Mouse (Mus musculus): ENCODE data around the gene Efcab1. TPM values are rescaled to one million over a fixed set of nuclear protein-coding genes. Genes with fewer than 3 reads are reported as not detected.
"Not testable (repeated sequence)": the region's sequence is repeated elsewhere in the genome, so short reads cannot be mapped to it uniquely, and the experiment has no call there.

Gene Efcab1
- total RNA-seq (2021): 1 to 10 TPM; 4.2 to 4.3 TPM
- long read RNA-seq, experiment 1, partial matches to known transcripts: 0 of 3 reads
- long read RNA-seq, experiment 1, other reads (novel, unspliced or antisense): 0 of 3 reads
- long read RNA-seq, experiment 2, transcript Efcab1-201 (6 exons, 2,752 nt): major isoform, 5 of 6 reads
- long read RNA-seq, experiment 2, partial matches to known transcripts: 0 of 6 reads
- long read RNA-seq, experiment 2, other reads (novel, unspliced or antisense): 1 of 6 reads

GRCm38 (mm10) chr16:14906393-14907100, at the start of gene Efcab1:
TSS of gene Efcab1 (plus strand) at chr16:14906606.
- peak in 1 of 2 experiments; percentile 5 for DNase-seq (ENCODE audit: low spot score in 2 of 2)

- DNase-seq (ENCODE audit: low spot score in 2 of 2): no peak
Measured at GRCm38 (mm10) chr16:14859443-14859842, 47.0 kb upstream of the Efcab1 start.

- DNase-seq (ENCODE audit: low spot score in 2 of 2): no peak
Measured at GRCm38 (mm10) chr16:14884916-14885315, 21.5 kb upstream of the Efcab1 start.

- DNase-seq (ENCODE audit: low spot score in 2 of 2): no peak
Measured at GRCm38 (mm10) chr16:14885372-14885771, 21.0 kb upstream of the Efcab1 start.

GRCm38 (mm10) chr16:14892492-14892891, 13.9 kb upstream of the Efcab1 start:
- no peak for DNase-seq (ENCODE audit: low spot score in 2 of 2)

- DNase-seq (ENCODE audit: low spot score in 2 of 2): no peak
Measured at GRCm38 (mm10) chr16:14893864-14894263, 12.5 kb upstream of the Efcab1 start.

GRCm38 (mm10) chr16:14894713-14895112, 11.7 kb upstream of the Efcab1 start:
- no peak for DNase-seq (ENCODE audit: low spot score in 2 of 2)

- DNase-seq (ENCODE audit: low spot score in 2 of 2): no peak
Measured at GRCm38 (mm10) chr16:14895543-14895942, 10.9 kb upstream of the Efcab1 start.

GRCm38 (mm10) chr16:14930711-14931110, 24.3 kb downstream of the Efcab1 start:
- not testable (repeated sequence) for DNase-seq (ENCODE audit: low spot score in 2 of 2)

GRCm38 (mm10) chr16:14936478-14937166, 30.2 kb downstream of the Efcab1 start:
- not testable (repeated sequence) for DNase-seq (ENCODE audit: low spot score in 2 of 2)

GRCm38 (mm10) chr16:14939552-14939951, 33.1 kb downstream of the Efcab1 start:
- DNase-seq (ENCODE audit: low spot score in 2 of 2): no peak

GRCm38 (mm10) chr16:14939994-14940715, 33.7 kb downstream of the Efcab1 start:
- no peak for DNase-seq (ENCODE audit: low spot score in 2 of 2)

- DNase-seq (ENCODE audit: low spot score in 2 of 2): no peak
Measured at GRCm38 (mm10) chr16:14940898-14941297, 34.5 kb downstream of the Efcab1 start.

GRCm38 (mm10) chr16:14943530-14943929, 37.1 kb downstream of the Efcab1 start:
- DNase-seq (ENCODE audit: low spot score in 2 of 2): no peak

GRCm38 (mm10) chr16:14947561-14947960, 41.2 kb downstream of the Efcab1 start:
- DNase-seq (ENCODE audit: low spot score in 2 of 2): not testable (repeated sequence)

GRCm38 (mm10) chr16:14951894-14952293, 45.5 kb downstream of the Efcab1 start:
- DNase-seq (ENCODE audit: low spot score in 2 of 2): no peak

- no peak for DNase-seq (ENCODE audit: low spot score in 2 of 2)
Measured at GRCm38 (mm10) chr16:14959743-14960142, 53.3 kb downstream of the Efcab1 start.

- no peak for DNase-seq (ENCODE audit: low spot score in 2 of 2)
Measured at GRCm38 (mm10) chr16:14973696-14974095, 67.3 kb downstream of the Efcab1 start.

- no peak for DNase-seq (ENCODE audit: low spot score in 2 of 2)
Measured at GRCm38 (mm10) chr16:14979228-14979627, 72.8 kb downstream of the Efcab1 start.

GRCm38 (mm10) chr16:14989614-14990268, 83.3 kb downstream of the Efcab1 start:
- DNase-seq (ENCODE audit: low spot score in 2 of 2): no peak

GRCm38 (mm10) chr16:14991001-14991400, 84.6 kb downstream of the Efcab1 start:
- no peak for DNase-seq (ENCODE audit: low spot score in 2 of 2)

Data from adrenal gland, postnatal 4 days (tissue).